In genomic region chr16:10365796-10366195, GRCm38 (mm10) we compare ENCODE assay signal across 14 mouse cellular contexts. TPM values are rescaled to one million over a fixed set of nuclear protein-coding genes. Genes with fewer than 3 reads are reported as not detected.
DNase-seq lines count a peak whose midpoint lies in the region; ATAC-seq lines count a peak whose summit lies in the region.
"Had no signal": no experiment of that assay in that cellular context is flagged by ENCODE, and none has a peak within 500 bp of the region (broad histone marks: within the 10 kb centered on the region; RNA-seq: fewer than 3 reads in every experiment).

No protein-coding gene starts in this region.

- H3K4me2 ChIP-seq in forebrain, embryonic 12.5 days = no peak overlapping the region
- H3K4me2 ChIP-seq in forebrain, embryonic 11.5 days (ENCODE audit: low read depth, low read length, severe bottlenecking) = no peak overlapping the region
- H3K4me2 ChIP-seq in lung, embryonic 15.5 days = no peak overlapping the region
- no peak overlapping the region for H3K4me2 ChIP-seq in stomach, embryonic 14.5 days (replicated peaks; ENCODE audit: low read depth, low read length)
- H3K4me2 ChIP-seq: neural tube, embryonic 13.5 days had no signal

- no peaks in the 10 kb centered on the region for H3K9me3 ChIP-seq in forebrain, embryonic 12.5 days
- H3K9me3 ChIP-seq in forebrain, embryonic 11.5 days (ENCODE audit: control insufficient read depth, low read length) = no peaks in the 10 kb centered on the region
- H3K9me3 ChIP-seq in lung, embryonic 15.5 days = no peaks in the 10 kb centered on the region
- no peaks in the 10 kb centered on the region for H3K9me3 ChIP-seq in stomach, embryonic 14.5 days (ENCODE audit: control insufficient read depth, low read depth, low read length)
- H3K9me3 ChIP-seq: G1E; midbrain, embryonic 10.5 days; neural tube, embryonic 13.5 days had no signal

- H3K36me3 ChIP-seq in forebrain, embryonic 12.5 days (replicated peaks) = no peaks in the 10 kb centered on the region
- no peaks in the 10 kb centered on the region for H3K36me3 ChIP-seq in forebrain, embryonic 11.5 days (ENCODE audit: control insufficient read depth, insufficient read depth, low read length)
- no peaks in the 10 kb centered on the region for H3K36me3 ChIP-seq in lung, embryonic 15.5 days
- no peaks in the 10 kb centered on the region for H3K36me3 ChIP-seq in stomach, embryonic 14.5 days (ENCODE audit: control insufficient read depth, insufficient read depth, low read length)
- H3K36me3 ChIP-seq: G1E; midbrain, embryonic 10.5 days; neural tube, embryonic 13.5 days had no signal

- H3K4me1 ChIP-seq in forebrain, embryonic 12.5 days = peaks cover 16% of the 10 kb centered on the region
- H3K4me1 ChIP-seq in forebrain, embryonic 11.5 days (replicated peaks; ENCODE audit: control insufficient read depth, insufficient read depth, low read length) = no peaks in the 10 kb centered on the region
- peaks cover 36% of the 10 kb centered on the region for H3K4me1 ChIP-seq in lung, embryonic 15.5 days
- H3K4me1 ChIP-seq in stomach, embryonic 14.5 days (ENCODE audit: control insufficient read depth, insufficient read depth, low read length) = peaks cover 19% of the 10 kb centered on the region

- no peak overlapping the region for H3K4me3 ChIP-seq in forebrain, embryonic 12.5 days (replicated peaks)
- no peak overlapping the region for H3K4me3 ChIP-seq in forebrain, embryonic 11.5 days (ENCODE audit: low read depth, low read length)
- no peak overlapping the region for H3K4me3 ChIP-seq in lung, embryonic 15.5 days
- no peak overlapping the region for H3K4me3 ChIP-seq in stomach, embryonic 14.5 days (ENCODE audit: low read depth, low read length)
- H3K4me3 ChIP-seq: midbrain, embryonic 10.5 days; neural tube, embryonic 13.5 days had no signal

- H3K27ac ChIP-seq in forebrain, embryonic 12.5 days = peak overlapping the region; percentile 1; the same call in 1 of the 2 replicates
- no peak overlapping the region for H3K27ac ChIP-seq in forebrain, embryonic 11.5 days (ENCODE audit: low read depth, low read length)
- peak overlapping the region; percentile 88 for H3K27ac ChIP-seq in lung, embryonic 15.5 days
- H3K27ac ChIP-seq in stomach, embryonic 14.5 days (ENCODE audit: low read length) = peak overlapping the region; percentile 12; the same call in 1 of the 2 replicates
- H3K27ac ChIP-seq: midbrain, embryonic 10.5 days; neural tube, embryonic 13.5 days had no signal

- H3K9ac ChIP-seq in forebrain, embryonic 12.5 days = no peak overlapping the region
- no peak overlapping the region for H3K9ac ChIP-seq in forebrain, embryonic 11.5 days (ENCODE audit: low read length)
- H3K9ac ChIP-seq in lung, embryonic 15.5 days = no peak overlapping the region
- H3K9ac ChIP-seq in stomach, embryonic 14.5 days (replicated peaks; ENCODE audit: low read depth, low read length) = no peak overlapping the region
- H3K9ac ChIP-seq: neural tube, embryonic 13.5 days had no signal

- intact Hi-C loops in left cerebral cortex, postnatal 10 days (cut with DNase I) = no loop called here

- DNase-seq in forebrain, embryonic 11.5 days (ENCODE audit: low spot score) = no peak
- DNase-seq in lung, postnatal 36 days = no peak
- peak; percentile 52 for DNase-seq in gonadal fat pad, adult 2 months (ENCODE audit: low read depth)
- no peak for DNase-seq in spleen, postnatal 10 days (ENCODE audit: low spot score in 2 of 2)
- no peak for DNase-seq in left cerebral cortex, postnatal 10 days (ENCODE audit: extremely low spot score in 1 of 2, low spot score in 2 of 2)
- DNase-seq: heart, postnatal 14 days; thymus, adult 2 months had no signal

- H3K27me3 ChIP-seq in forebrain, embryonic 12.5 days = no peaks in the 10 kb centered on the region
- H3K27me3 ChIP-seq in forebrain, embryonic 11.5 days (ENCODE audit: control insufficient read depth, insufficient read depth, low read length) = no peaks in the 10 kb centered on the region
- H3K27me3 ChIP-seq in lung, embryonic 15.5 days = no peaks in the 10 kb centered on the region
- H3K27me3 ChIP-seq in stomach, embryonic 14.5 days (ENCODE audit: control insufficient read depth, insufficient read depth, low read length) = no peaks in the 10 kb centered on the region
- H3K27me3 ChIP-seq: neural tube, embryonic 13.5 days had no signal

- ATAC-seq in forebrain, embryonic 12.5 days (ENCODE audit: low FRiP score) = no peak
- ATAC-seq in forebrain, embryonic 11.5 days (replicated peaks; ENCODE audit: low FRiP score) = no peak
- ATAC-seq in lung, embryonic 15.5 days (ENCODE audit: borderline replicate concordance, extremely low read depth, low FRiP score, low TSS enrichment) = peak; percentile 26; the same call in 1 of the 2 replicates
- 0 out of 2 replicates have a peak, but pooled peaks have one; percentile 35 for ATAC-seq in stomach, embryonic 14.5 days (ENCODE audit: insufficient number of reproducible peaks, insufficient read depth, low FRiP score, low read depth)

- WGBS in forebrain, embryonic 12.5 days = 89% methylated on average over 4 of the region's 4 CpGs
- 88% methylated on average over 4 of the region's 4 CpGs for WGBS in forebrain, embryonic 11.5 days
- WGBS in lung, embryonic 15.5 days = 57% methylated on average over 4 of the region's 4 CpGs
- 65% methylated on average over 4 of the region's 4 CpGs for WGBS in stomach, embryonic 14.5 days

RNA-seq across cellular contexts. Expression of gene Tekt5, which starts 29.5 kb away (rescaled TPM):
- 0.14 and 0.18 TPM in 2 replicates for polyA plus RNA-seq in forebrain, embryonic 12.5 days (2016; fragmentation: Nextera tagmentation; extraction: Ambion mirVana)
- polyA plus RNA-seq in forebrain, embryonic 11.5 days (2014; fragmentation: Nextera tagmentation; extraction: Ambion mirVana) = 0.15 TPM in 1 of 2 replicates, not detected in the other
- 1.9 and 2.6 TPM in 2 replicates for polyA plus RNA-seq in lung, embryonic 15.5 days (2015; fragmentation: Nextera tagmentation; extraction: Ambion mirVana)
- 3.0 and 3.5 TPM in 2 replicates for polyA plus RNA-seq in gonadal fat pad, adult 2 months (2012; rRNA removed)
- polyA plus RNA-seq in stomach, embryonic 14.5 days (2014; fragmentation: Nextera tagmentation; extraction: Ambion mirVana) = 0.70 and 1.0 TPM in 2 replicates
- 1 to 10 TPM; 7.3 to 7.7 TPM for total RNA-seq in left cerebral cortex, postnatal 10 days (2021)
- total RNA-seq: gastrocnemius, adult 18-20 months had no signal
- polyA plus RNA-seq: midbrain, embryonic 10.5 days had no signal

RNA-seq across cellular contexts. Expression of gene Nubp1, which starts 46.0 kb away (rescaled TPM):
- polyA plus RNA-seq in forebrain, embryonic 12.5 days (2016; fragmentation: Nextera tagmentation; extraction: Ambion mirVana) = 54.3 and 57.9 TPM in 2 replicates
- polyA plus RNA-seq in forebrain, embryonic 11.5 days (2014; fragmentation: Nextera tagmentation; extraction: Ambion mirVana) = 69.1 and 71.3 TPM in 2 replicates
- 68.5 and 74.4 TPM in 2 replicates for polyA plus RNA-seq in lung, embryonic 15.5 days (2015; fragmentation: Nextera tagmentation; extraction: Ambion mirVana)
- polyA plus RNA-seq in gonadal fat pad, adult 2 months (2012; rRNA removed) = 22.6 and 29.6 TPM in 2 replicates
- 56.1 and 59.1 TPM in 2 replicates for polyA plus RNA-seq in stomach, embryonic 14.5 days (2014; fragmentation: Nextera tagmentation; extraction: Ambion mirVana)
- total RNA-seq in left cerebral cortex, postnatal 10 days (2021) = 10 to 100 TPM; 14.0 to 16.8 TPM

RNA-seq across cellular contexts. Expression of gene Emp2, which starts 52.0 kb away (rescaled TPM):
- polyA plus RNA-seq in forebrain, embryonic 12.5 days (2016; fragmentation: Nextera tagmentation; extraction: Ambion mirVana) = 2.6 and 3.6 TPM in 2 replicates
- polyA plus RNA-seq in forebrain, embryonic 11.5 days (2014; fragmentation: Nextera tagmentation; extraction: Ambion mirVana) = 3.1 and 3.3 TPM in 2 replicates
- polyA plus RNA-seq in lung, embryonic 15.5 days (2015; fragmentation: Nextera tagmentation; extraction: Ambion mirVana) = 79.3 and 93.8 TPM in 2 replicates
- 36.4 and 39.8 TPM in 2 replicates for polyA plus RNA-seq in gonadal fat pad, adult 2 months (2012; rRNA removed)
- 26.6 and 31.3 TPM in 2 replicates for polyA plus RNA-seq in stomach, embryonic 14.5 days (2014; fragmentation: Nextera tagmentation; extraction: Ambion mirVana)
- 10 to 100 TPM; 28.9 to 30.2 TPM for total RNA-seq in left cerebral cortex, postnatal 10 days (2021)
- polyA plus RNA-seq: G1E had no signal

Comparison
In these comparisons a context has a peak if more than half of its experiments do, and no peak if none do; other contexts are left out.
1. ATAC-seq: peak in lung, embryonic 15.5 days (single experiment) and stomach, embryonic 14.5 days (single experiment); none in forebrain, embryonic 12.5 days (single experiment) and forebrain, embryonic 11.5 days (single experiment).